Mouse (Mus musculus): ENCODE measurements around the gene Bcor. TPM values are rescaled to one million over a fixed set of nuclear protein-coding genes. Genes with fewer than 3 reads are reported as not detected.

Gene Bcor
- polyA plus RNA-seq, 1 experiment from 2014 or later = 24.6 TPM

DNA sequence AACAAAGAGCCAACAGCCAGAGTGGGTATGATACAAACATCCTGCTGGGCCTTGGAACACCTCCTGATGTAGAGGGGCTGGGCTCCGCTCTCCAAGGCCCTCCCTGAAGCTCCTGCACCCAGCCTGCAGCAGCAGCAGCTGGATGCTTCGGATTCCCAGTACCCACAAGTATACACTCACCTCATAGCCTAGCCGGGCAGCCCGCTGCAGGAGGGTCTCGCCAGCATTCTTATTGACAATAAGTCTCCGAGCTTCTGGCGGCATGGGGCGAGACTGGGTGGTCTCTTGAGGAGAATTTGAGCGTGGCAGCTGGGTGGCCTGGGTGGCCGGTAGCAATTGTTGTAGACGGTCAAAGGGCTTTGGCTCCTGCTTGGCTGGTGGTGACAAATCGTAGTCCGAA, 113.5 kb downstream of the Bcor start:
- H3K4me3 ChIP-seq (ENCODE audit: low read depth, low read length) = no peak overlapping the region
- no peak overlapping the region for H3K4me2 ChIP-seq (replicated peaks; ENCODE audit: low read depth, low read length)
- H3K36me3 ChIP-seq (ENCODE audit: control insufficient read depth, insufficient read depth, low read length) = no peaks in the 10 kb centered on the region
- DNase-seq (ENCODE audit: low spot score) = no peak
- peaks cover 3% of the 10 kb centered on the region; the same call in 1 of the 2 replicates for H3K27me3 ChIP-seq (ENCODE audit: control insufficient read depth, insufficient read depth, low read length)
- H3K4me1 ChIP-seq (replicated peaks; ENCODE audit: control insufficient read depth, insufficient read depth, low read length) = no peaks in the 10 kb centered on the region
- H3K27ac ChIP-seq (ENCODE audit: low read depth, low read length) = no peak overlapping the region
- no peak overlapping the region for H3K9ac ChIP-seq (ENCODE audit: low read depth, low read length)
- no peaks in the 10 kb centered on the region for H3K9me3 ChIP-seq (ENCODE audit: control insufficient read depth, low read length)
- no peak for ATAC-seq (ENCODE audit: low FRiP score)
- WGBS = 42% methylated on average over 13 of the region's 13 CpGs

DNA sequence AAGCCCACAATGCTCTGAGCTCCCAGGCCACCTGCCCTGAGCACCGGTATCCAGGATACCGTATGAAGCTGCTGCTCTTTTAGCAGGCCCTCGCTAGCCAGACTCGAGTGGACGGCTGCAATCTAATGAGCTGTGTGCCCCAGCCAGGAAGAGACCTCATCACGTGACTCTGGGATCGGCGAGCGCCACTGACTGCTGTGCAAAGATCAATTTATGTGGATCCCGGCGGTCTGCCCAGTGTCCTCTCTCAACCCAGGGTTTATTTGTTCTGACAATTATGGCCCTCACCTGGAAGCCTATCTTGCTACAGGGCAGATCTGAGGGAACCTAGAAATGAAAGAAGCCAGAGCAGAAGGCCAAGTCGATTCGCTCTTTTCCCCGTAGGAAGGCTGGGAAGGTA, 116.8 kb downstream of the Bcor start:
- peaks cover 3% of the 10 kb centered on the region; the same call in 1 of the 2 replicates for H3K27me3 ChIP-seq (ENCODE audit: control insufficient read depth, insufficient read depth, low read length)
- no peak overlapping the region for H3K27ac ChIP-seq (ENCODE audit: low read depth, low read length)
- H3K9ac ChIP-seq (ENCODE audit: low read depth, low read length) = no peak overlapping the region
- ATAC-seq (ENCODE audit: low FRiP score) = no peak
- H3K4me2 ChIP-seq (replicated peaks; ENCODE audit: low read depth, low read length) = no peak overlapping the region
- no peak overlapping the region for H3K4me3 ChIP-seq (ENCODE audit: low read depth, low read length)
- 76% methylated on average over 14 of the region's 14 CpGs for WGBS
- H3K9me3 ChIP-seq (ENCODE audit: control insufficient read depth, low read length) = no peaks in the 10 kb centered on the region
- no peaks in the 10 kb centered on the region for H3K4me1 ChIP-seq (replicated peaks; ENCODE audit: control insufficient read depth, insufficient read depth, low read length)
- DNase-seq (ENCODE audit: low spot score) = no peak
- H3K36me3 ChIP-seq (ENCODE audit: control insufficient read depth, insufficient read depth, low read length) = no peaks in the 10 kb centered on the region

DNA sequence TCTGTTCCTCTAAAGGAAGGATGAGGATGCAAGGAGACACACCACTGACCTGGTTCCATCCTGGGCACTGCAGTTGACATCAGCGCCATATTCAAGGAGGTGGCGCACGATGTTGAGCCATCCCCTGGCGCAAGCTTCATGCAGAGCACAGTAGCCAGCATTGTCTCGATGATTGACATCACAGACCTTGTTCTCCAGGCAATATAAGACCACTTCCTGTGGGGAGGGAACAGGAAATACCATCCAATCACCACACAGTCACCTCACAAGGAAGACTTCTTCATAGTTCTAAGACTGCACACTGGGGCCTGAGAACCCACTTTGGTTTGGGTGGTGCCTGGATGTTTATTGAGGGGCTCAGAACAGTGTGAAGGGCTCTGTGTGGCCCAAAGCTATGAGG, 118.7 kb downstream of the Bcor start:
- no peaks in the 10 kb centered on the region for H3K4me1 ChIP-seq (replicated peaks; ENCODE audit: control insufficient read depth, insufficient read depth, low read length)
- ATAC-seq (ENCODE audit: low FRiP score) (no peak), DNase-seq (ENCODE audit: low spot score) (no peak)
- H3K4me2 ChIP-seq (replicated peaks; ENCODE audit: low read depth, low read length) = no peak overlapping the region
- H3K36me3 ChIP-seq (ENCODE audit: control insufficient read depth, insufficient read depth, low read length) = no peaks in the 10 kb centered on the region
- 93% methylated on average over 5 of the region's 5 CpGs for WGBS
- no peak overlapping the region for H3K4me3 ChIP-seq (ENCODE audit: low read depth, low read length)
- H3K27ac ChIP-seq (ENCODE audit: low read depth, low read length) = no peak overlapping the region
- H3K27me3 ChIP-seq (ENCODE audit: control insufficient read depth, insufficient read depth, low read length) = peaks cover 3% of the 10 kb centered on the region; the same call in 1 of the 2 replicates
- H3K9ac ChIP-seq (ENCODE audit: low read depth, low read length) = no peak overlapping the region
- H3K9me3 ChIP-seq (ENCODE audit: control insufficient read depth, low read length) = no peaks in the 10 kb centered on the region

DNA sequence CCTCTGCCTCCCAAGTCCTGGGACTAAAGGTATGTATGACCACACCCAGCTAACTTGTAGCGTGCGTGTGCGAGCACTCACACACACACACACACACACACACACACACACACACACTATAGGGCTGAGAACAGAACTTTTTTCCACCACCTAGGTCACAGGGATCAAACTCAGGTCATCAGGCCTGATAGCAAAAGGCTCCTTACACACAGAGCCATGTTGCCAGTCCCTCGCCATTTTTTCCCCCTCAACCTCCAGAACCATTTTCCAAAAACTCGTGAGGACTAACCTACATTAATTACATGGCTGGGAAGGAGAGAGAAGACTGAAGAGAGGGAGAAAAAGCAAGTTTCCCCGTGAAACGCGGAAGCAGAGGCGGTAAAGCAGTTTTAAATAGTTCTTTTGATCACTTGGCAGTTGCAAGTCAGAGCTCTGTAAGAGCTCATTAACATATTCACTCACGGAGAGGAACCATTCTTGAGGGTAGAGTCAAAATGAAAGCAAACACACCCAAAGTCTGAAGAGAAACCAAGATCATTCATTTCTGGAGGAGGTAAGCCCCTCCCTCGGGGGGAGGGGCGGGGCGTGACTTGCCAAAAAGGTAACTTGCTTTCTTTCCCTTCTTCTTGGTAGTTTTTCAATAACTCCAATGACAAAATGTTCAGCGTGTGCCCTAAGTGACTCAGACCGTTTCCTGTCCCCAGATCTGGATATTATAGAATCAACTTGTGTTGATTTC, 145.3 kb downstream of the Bcor start:
- no peak overlapping the region for H3K9ac ChIP-seq (ENCODE audit: low read depth, low read length)
- WGBS = 53% methylated on average over 15 of the region's 15 CpGs
- H3K36me3 ChIP-seq (ENCODE audit: control insufficient read depth, insufficient read depth, low read length) = no peaks in the 10 kb centered on the region
- ATAC-seq (ENCODE audit: low FRiP score) = no peak
- H3K9me3 ChIP-seq (ENCODE audit: control insufficient read depth, low read length) = no peaks in the 10 kb centered on the region
- no peak overlapping the region for H3K4me3 ChIP-seq (ENCODE audit: low read depth, low read length)
- no peaks in the 10 kb centered on the region for H3K4me1 ChIP-seq (replicated peaks; ENCODE audit: control insufficient read depth, insufficient read depth, low read length)
- H3K27me3 ChIP-seq (ENCODE audit: control insufficient read depth, insufficient read depth, low read length) = 0 out of 2 replicates have a peak, but pooled peaks cover 3% of the 10 kb centered on the region
- no peak for DNase-seq (ENCODE audit: low spot score)
- H3K4me2 ChIP-seq (replicated peaks; ENCODE audit: low read depth, low read length) = no peak overlapping the region
- no peak overlapping the region for H3K27ac ChIP-seq (ENCODE audit: low read depth, low read length)

DNA sequence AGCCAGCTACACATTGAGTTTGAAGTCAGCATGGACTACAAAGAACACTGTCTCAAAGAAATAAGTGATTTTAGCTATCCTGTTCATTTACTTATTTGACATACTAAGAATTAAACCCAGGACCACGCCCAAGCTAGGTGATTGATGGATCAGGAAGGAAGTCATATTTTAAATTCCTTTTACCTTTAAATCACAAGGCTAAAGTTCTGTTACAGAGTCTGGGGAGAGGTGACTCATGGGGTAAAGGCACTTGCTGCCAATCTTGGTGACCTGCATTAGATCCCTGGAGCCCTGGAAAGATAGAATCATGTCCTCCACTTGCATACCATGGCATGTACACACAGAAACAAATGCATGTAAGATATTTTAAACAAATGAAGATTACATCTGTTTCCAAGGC, 149.5 kb downstream of the Bcor start:
- no peaks in the 10 kb centered on the region for H3K36me3 ChIP-seq (ENCODE audit: control insufficient read depth, insufficient read depth, low read length)
- DNase-seq (ENCODE audit: low spot score) (no peak), ATAC-seq (ENCODE audit: low FRiP score) (no peak)
- no peak overlapping the region for H3K4me2 ChIP-seq (replicated peaks; ENCODE audit: low read depth, low read length)
- WGBS = 78% methylated on average over 1 of the region's 1 CpGs
- no peak overlapping the region for H3K4me3 ChIP-seq (ENCODE audit: low read depth, low read length)
- H3K9ac ChIP-seq (ENCODE audit: low read depth, low read length) = no peak overlapping the region
- H3K27me3 ChIP-seq (ENCODE audit: control insufficient read depth, insufficient read depth, low read length) = peaks cover 24% of the 10 kb centered on the region
- peaks cover 4% of the 10 kb centered on the region; the same call in 1 of the 2 replicates for H3K4me1 ChIP-seq (replicated peaks; ENCODE audit: control insufficient read depth, insufficient read depth, low read length)
- H3K27ac ChIP-seq (ENCODE audit: low read depth, low read length) = no peak overlapping the region
- H3K9me3 ChIP-seq (ENCODE audit: control insufficient read depth, low read length) = no peaks in the 10 kb centered on the region

DNA sequence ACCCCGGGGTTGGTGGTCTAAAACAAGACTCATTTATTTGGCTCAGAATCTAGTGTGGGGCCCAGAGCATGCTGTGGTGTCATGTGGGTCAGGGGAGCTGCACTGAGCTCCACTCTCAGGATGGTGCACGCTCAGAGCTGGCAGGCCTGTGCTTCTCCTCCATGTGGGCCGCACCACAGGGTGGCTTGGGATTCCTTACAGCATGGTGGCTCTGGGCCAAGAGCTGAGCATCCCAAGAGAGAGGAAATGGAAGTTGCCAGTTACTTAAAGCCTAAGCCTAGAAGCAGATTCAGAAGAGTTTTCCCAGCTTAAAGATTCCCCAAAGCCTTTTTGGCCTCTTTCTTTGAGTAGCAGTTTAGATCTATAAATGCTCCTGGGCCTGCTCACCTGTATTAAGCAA, 151.1 kb downstream of the Bcor start:
- no peaks in the 10 kb centered on the region for H3K36me3 ChIP-seq (ENCODE audit: control insufficient read depth, insufficient read depth, low read length)
- no peak for DNase-seq (ENCODE audit: low spot score)
- no peak overlapping the region for H3K4me2 ChIP-seq (replicated peaks; ENCODE audit: low read depth, low read length)
- no peak overlapping the region for H3K9ac ChIP-seq (ENCODE audit: low read depth, low read length)
- no peak overlapping the region for H3K27ac ChIP-seq (ENCODE audit: low read depth, low read length)
- 39% methylated on average over 3 of the region's 3 CpGs for WGBS
- peaks cover 4% of the 10 kb centered on the region; the same call in 1 of the 2 replicates for H3K4me1 ChIP-seq (replicated peaks; ENCODE audit: control insufficient read depth, insufficient read depth, low read length)
- peaks cover 28% of the 10 kb centered on the region for H3K27me3 ChIP-seq (ENCODE audit: control insufficient read depth, insufficient read depth, low read length)
- H3K9me3 ChIP-seq (ENCODE audit: control insufficient read depth, low read length) = no peaks in the 10 kb centered on the region
- no peak for ATAC-seq (ENCODE audit: low FRiP score)
- no peak overlapping the region for H3K4me3 ChIP-seq (ENCODE audit: low read depth, low read length)

DNA sequence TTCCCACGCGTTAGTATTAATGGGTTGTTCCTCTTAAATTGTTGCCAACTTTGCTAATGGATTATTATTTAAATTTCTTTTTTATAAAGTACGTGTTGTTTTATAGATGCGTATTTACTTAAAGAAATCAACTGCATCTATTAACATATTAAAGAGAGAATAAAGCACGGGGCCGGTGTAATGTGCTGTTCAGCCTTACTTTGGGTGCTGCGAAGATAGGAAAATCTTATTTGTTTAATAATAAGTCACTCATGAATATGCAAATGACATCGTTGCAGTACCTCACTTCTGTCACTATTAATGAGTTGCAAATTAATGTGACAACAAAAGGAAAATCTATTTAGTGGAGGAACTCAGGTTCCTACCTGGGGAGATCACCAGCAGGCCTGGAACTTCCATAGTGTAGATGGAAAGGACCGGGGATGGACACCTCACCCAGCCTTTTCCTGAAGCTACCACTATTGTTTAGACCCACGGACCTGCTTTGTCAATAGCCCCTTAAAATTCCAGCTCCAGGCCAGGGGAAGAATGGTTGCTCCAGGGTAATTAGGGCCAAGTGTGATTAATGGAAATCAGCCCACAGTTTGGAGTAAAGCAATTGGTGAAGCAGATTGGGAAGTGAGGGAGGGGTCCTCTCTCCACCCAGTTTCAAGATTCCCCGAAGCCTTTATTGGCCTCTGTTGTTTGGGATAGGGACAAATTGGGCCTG, 152.2 kb downstream of the Bcor start:
- peaks cover 4% of the 10 kb centered on the region; the same call in 1 of the 2 replicates for H3K4me1 ChIP-seq (replicated peaks; ENCODE audit: control insufficient read depth, insufficient read depth, low read length)

DNA sequence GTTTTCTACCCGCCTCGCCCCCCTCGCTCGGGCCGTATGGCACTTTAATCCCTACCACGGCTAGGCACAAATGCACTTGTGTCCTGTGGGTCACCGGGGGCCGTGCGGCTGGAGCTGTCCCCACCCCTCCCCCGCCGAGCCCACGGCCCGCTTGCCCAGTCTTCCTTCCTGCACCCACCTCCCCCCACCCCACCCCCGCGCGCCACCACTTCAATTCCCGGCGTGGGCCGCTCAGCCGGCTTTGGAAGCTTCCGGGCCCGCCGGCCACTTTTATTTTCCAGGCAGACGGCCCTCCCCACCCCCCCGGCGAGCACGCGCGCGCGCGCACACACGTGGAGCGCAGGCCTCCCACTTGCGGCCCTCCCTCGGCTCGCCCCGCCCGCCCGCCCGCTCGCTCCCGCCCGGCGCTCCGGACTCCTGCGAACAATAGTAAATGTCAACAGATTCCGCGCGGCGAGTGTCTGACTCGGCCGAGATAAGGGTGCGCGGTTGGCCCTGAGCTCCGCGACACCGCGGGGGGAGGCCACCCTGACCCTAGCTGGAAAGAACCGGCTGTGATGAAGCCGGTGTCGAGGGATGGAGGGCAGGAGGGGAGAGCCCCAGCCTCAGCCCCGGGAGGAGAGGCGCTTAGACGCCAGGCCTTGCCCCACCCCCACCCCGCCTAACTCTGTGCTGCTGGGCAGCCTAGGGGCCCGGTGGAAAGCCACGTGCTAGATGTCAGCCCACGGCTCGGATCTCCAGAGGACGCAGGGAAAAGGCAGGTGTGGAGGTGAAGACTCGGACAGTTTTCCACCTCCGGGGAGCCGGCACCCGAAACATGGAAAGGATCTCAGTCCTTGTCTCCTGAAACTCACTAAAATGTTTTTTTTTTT, 153.0 kb downstream of the Bcor start:
- 1% methylated on average over 37 of the region's 75 CpGs for WGBS
- H3K9me3 ChIP-seq (ENCODE audit: control insufficient read depth, low read length) = no peaks in the 10 kb centered on the region
- H3K27ac ChIP-seq (ENCODE audit: low read depth, low read length) = peak overlapping the region; percentile 96
- peak overlapping the region; percentile 66 for H3K4me2 ChIP-seq (replicated peaks; ENCODE audit: low read depth, low read length)
- peak overlapping the region; percentile 28 for H3K4me3 ChIP-seq (ENCODE audit: low read depth, low read length)
- ATAC-seq (ENCODE audit: low FRiP score) = peak; percentile 81
- H3K27me3 ChIP-seq (ENCODE audit: control insufficient read depth, insufficient read depth, low read length) = peaks cover 39% of the 10 kb centered on the region
- H3K36me3 ChIP-seq (ENCODE audit: control insufficient read depth, insufficient read depth, low read length) = no peaks in the 10 kb centered on the region
- H3K9ac ChIP-seq (ENCODE audit: low read depth, low read length) = peak overlapping the region; percentile 61
- peak; percentile 79 for DNase-seq (ENCODE audit: low spot score)
- H3K4me1 ChIP-seq (replicated peaks; ENCODE audit: control insufficient read depth, insufficient read depth, low read length) = peaks cover 6% of the 10 kb centered on the region; the same call in 1 of the 2 replicates

More for the DNA sequence above, 152.2 kb downstream of the Bcor start:
- Histone ChIP-seq H3K4me3 (ENCODE audit: low read depth, low read length) (no peak overlapping the region), H3K27ac (ENCODE audit: low read depth, low read length) (no peak overlapping the region), H3K9ac (ENCODE audit: low read depth, low read length) (no peak overlapping the region), H3K9me3 (ENCODE audit: control insufficient read depth, low read length) (no peaks in the 10 kb centered on the region), H3K36me3 (ENCODE audit: control insufficient read depth, insufficient read depth, low read length) (no peaks in the 10 kb centered on the region), H3K27me3 (ENCODE audit: control insufficient read depth, insufficient read depth, low read length) (peaks cover 36% of the 10 kb centered on the region), H3K4me2 (replicated peaks; ENCODE audit: low read depth, low read length) (peak overlapping the region; percentile 66)
- WGBS = 5% methylated on average over 11 of the region's 11 CpGs
- ATAC-seq (ENCODE audit: low FRiP score) (no peak), DNase-seq (ENCODE audit: low spot score) (peak; percentile 6)
